Mouse (Mus musculus) thymus, adult 18-20 months (tissue): ENCODE measurements around the gene Smo.

Experiments used
- DNase-seq, 2 experiments: peaks; one replicate each; pipeline ENCODE4 v3.0.0; 2022; ENCODE audit warnings: mixed read lengths in 2 of 2

Smo gene

GRCm38 (mm10) chr6:29735336-29735688, at the start of gene Smo:
Smo (plus strand) TSS chr6:29735503.
- peak; percentile 64 to 71 for DNase-seq

- no peak for DNase-seq
Measured at GRCm38 (mm10) chr6:29685952-29686351, 49.4 kb upstream of the Smo start.

- no peak for DNase-seq
Measured at GRCm38 (mm10) chr6:29689458-29689857, 45.8 kb upstream of the Smo start.

GRCm38 (mm10) chr6:29693953-29694352, 41.4 kb upstream of the Smo start, which contains the start of gene Tspan33:
Tspan33 (plus strand) TSS chr6:29694222.
- DNase-seq = peak; percentile 76 to 77

GRCm38 (mm10) chr6:29694375-29695289, 40.7 kb upstream of the Smo start:
- DNase-seq = no peak

GRCm38 (mm10) chr6:29695290-29695674, 40.0 kb upstream of the Smo start:
- DNase-seq = no peak

- no peak for DNase-seq
Measured at GRCm38 (mm10) chr6:29695975-29696374, 39.3 kb upstream of the Smo start.

GRCm38 (mm10) chr6:29697139-29697538, 38.2 kb upstream of the Smo start:
- no peak for DNase-seq

GRCm38 (mm10) chr6:29697548-29697947, 37.8 kb upstream of the Smo start:
- DNase-seq = no peak

GRCm38 (mm10) chr6:29699085-29699745, 36.1 kb upstream of the Smo start:
- no peak for DNase-seq

GRCm38 (mm10) chr6:29701051-29701450, 34.3 kb upstream of the Smo start:
- DNase-seq = no peak

GRCm38 (mm10) chr6:29702126-29702525, 33.2 kb upstream of the Smo start:
- no peak for DNase-seq

GRCm38 (mm10) chr6:29704143-29704542, 31.2 kb upstream of the Smo start:
- no peak for DNase-seq

GRCm38 (mm10) chr6:29707902-29708301, 27.4 kb upstream of the Smo start:
- DNase-seq = no peak

GRCm38 (mm10) chr6:29711318-29711717, 24.0 kb upstream of the Smo start:
- no peak for DNase-seq

- no peak for DNase-seq
Measured at GRCm38 (mm10) chr6:29712011-29712584, 23.2 kb upstream of the Smo start.

GRCm38 (mm10) chr6:29716624-29717365, 18.5 kb upstream of the Smo start:
- peak in 1 of 2 experiments; percentile 19 for DNase-seq

- DNase-seq = no peak
Measured at GRCm38 (mm10) chr6:29717541-29717940, 17.8 kb upstream of the Smo start.

GRCm38 (mm10) chr6:29717952-29718521, 17.3 kb upstream of the Smo start:
- DNase-seq = no peak

- DNase-seq = peak; percentile 44 to 51
Measured at GRCm38 (mm10) chr6:29718894-29719329, 16.4 kb upstream of the Smo start.

GRCm38 (mm10) chr6:29721890-29722289, 13.4 kb upstream of the Smo start:
- no peak for DNase-seq

GRCm38 (mm10) chr6:29726576-29727200, 8.6 kb upstream of the Smo start:
- DNase-seq = no peak
